Mouse (Mus musculus) colon, adult 2 months (tissue): Measurements from ENCODE around the gene Kctd12b. TPM values are rescaled to one million over a fixed set of nuclear protein-coding genes. Genes with fewer than 3 reads are reported as not detected.

Experiments used
- polyA plus RNA-seq: library from polyadenylated mRNA; depleted of rRNA; stranded (reverse); fragments of >200 nt; gene quantifications from 2 replicates; pipeline ENCODE4 v1.2.3, GENCODE M21; 2012; rRNA removed

Gene Kctd12b
- 0.56 and 0.73 TPM in 2 replicates for polyA plus RNA-seq

GRCm38 (mm10) chrX:153695782-153696395 is at the start of gene Kctd12b:
TSS of gene Kctd12b (minus strand) at chrX:153696391.

GRCm38 (mm10) chrX:153723110-153723916 is 27.1 kb upstream of the Kctd12b start, which contains the start of gene Nbdy:
TSS of gene Nbdy (plus strand) at chrX:153723590.

Other genes starting within 250 kb of the Kctd12b start
- 27.4 and 32.0 TPM in 2 replicates for gene Ubqln2, start 198.2 kb downstream of the Kctd12b start, polyA plus RNA-seq
- gene Cypt3, start 137.8 kb downstream of the Kctd12b start, polyA plus RNA-seq: not detected in 2 replicates
- 21.1 and 23.3 TPM in 2 replicates for gene Nbdy, start 27.2 kb upstream of the Kctd12b start, polyA plus RNA-seq
- gene Spin2c, start 135.8 kb upstream of the Kctd12b start, polyA plus RNA-seq: 0.57 and 0.82 TPM in 2 replicates